Mouse (Mus musculus): ENCODE data around the gene Gm47969. TPM values are rescaled to one million over a fixed set of nuclear protein-coding genes. Genes with fewer than 3 reads are reported as not detected.

Gene Gm47969
- polyA plus RNA-seq, 1 experiment, result not detected

DNA sequence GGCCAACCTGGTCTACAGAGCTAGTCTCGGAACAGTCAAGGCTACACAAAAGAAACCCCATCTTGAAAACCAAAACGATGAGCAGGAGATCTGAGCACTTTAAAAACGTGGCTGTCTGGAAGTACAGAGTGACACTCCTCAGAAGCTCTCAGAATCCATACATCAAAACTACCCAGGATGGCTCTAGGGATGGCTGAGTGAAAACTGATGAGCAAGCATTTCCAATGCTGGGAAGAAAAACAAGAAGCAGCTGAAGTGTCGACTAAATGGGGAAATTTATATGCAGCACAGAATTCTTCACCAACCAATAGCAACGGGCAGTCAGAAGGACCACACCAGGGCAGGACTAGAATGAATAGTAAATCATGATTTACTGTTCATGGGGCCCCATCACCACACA is 10.2 kb upstream of the Gm47969 start:
- TF ChIP-seq FLI1 (IDR thresholded peaks at IDR 0.05; ENCODE audit: low read length), result no peak
- TF ChIP-seq GATA1 (IDR thresholded peaks at IDR 0.05; ENCODE audit: borderline replicate concordance, low read length), result no peak

GRCm38 (mm10) chr1:83036892-83037667 is 7.7 kb upstream of the Gm47969 start:
- peaks cover 6% of the 10 kb centered on the region; the same call in 1 of the 2 replicates for H3K4me1 ChIP-seq
- H3K36me3 ChIP-seq (replicated peaks; ENCODE audit: low read length), result no peaks in the 10 kb centered on the region
- H3K9me3 ChIP-seq, result no peaks in the 10 kb centered on the region
- no peak overlapping the region for H3K4me3 ChIP-seq (replicated peaks)
- H3K27me3 ChIP-seq (replicated peaks), result peaks cover 12% of the 10 kb centered on the region
- TF ChIP-seq GATA1 (IDR thresholded peaks at IDR 0.05; ENCODE audit: borderline replicate concordance, low read length) (no peak), FLI1 (IDR thresholded peaks at IDR 0.05; ENCODE audit: low read length) (no peak)

More for the DNA sequence above, 10.2 kb upstream of the Gm47969 start:
- Histone ChIP-seq H3K4me1 (peaks cover 6% of the 10 kb centered on the region; the same call in 1 of the 2 replicates), H3K36me3 (replicated peaks; ENCODE audit: low read length) (no peaks in the 10 kb centered on the region), H3K4me3 (replicated peaks) (no peak overlapping the region), H3K27me3 (replicated peaks) (peaks cover 12% of the 10 kb centered on the region), H3K9me3 (no peaks in the 10 kb centered on the region)

- peaks cover 6% of the 10 kb centered on the region; the same call in 1 of the 2 replicates for H3K4me1 ChIP-seq
- TF ChIP-seq GATA1 (IDR thresholded peaks at IDR 0.05; ENCODE audit: borderline replicate concordance, low read length) (no peak), FLI1 (IDR thresholded peaks at IDR 0.05; ENCODE audit: low read length) (no peak)
- peak within 1 kb of the TSS; percentile 80 for H3K4me3 ChIP-seq (replicated peaks)
- peaks cover 12% of the 10 kb centered on the region for H3K27me3 ChIP-seq (replicated peaks)
- H3K36me3 ChIP-seq (replicated peaks; ENCODE audit: low read length), result no peaks in the 10 kb centered on the region
- no peaks in the 10 kb centered on the region for H3K9me3 ChIP-seq
Observed at GRCm38 (mm10) chr1:83038109-83038672, 6.5 kb upstream of the Gm47969 start, which contains the start of gene Slc19a3. Gene Slc19a3, minus strand, starts transcription at chr1:83038448.

DNA sequence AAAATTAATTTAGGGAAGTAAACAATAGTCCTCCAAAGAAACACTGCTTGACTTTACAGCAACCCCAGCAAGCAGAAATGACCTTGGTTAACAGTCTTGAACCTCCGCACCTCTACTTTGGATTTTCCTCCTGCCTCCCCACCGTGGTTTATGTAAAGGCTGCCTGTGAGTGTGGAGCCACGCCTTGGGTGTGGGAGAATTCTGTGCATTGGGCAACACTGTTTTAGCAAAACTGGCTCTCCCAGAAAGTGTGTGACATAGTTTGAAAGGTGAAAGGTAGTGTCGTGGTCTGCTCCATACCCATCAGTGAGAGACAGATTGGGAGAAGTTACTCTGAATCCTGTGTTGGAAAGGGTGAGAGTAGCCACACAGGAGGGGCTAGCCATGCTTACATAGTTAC is 5.7 kb upstream of the Gm47969 start:
- Histone ChIP-seq H3K9me3 (no peaks in the 10 kb centered on the region), H3K4me1 (peaks cover 6% of the 10 kb centered on the region; the same call in 1 of the 2 replicates), H3K36me3 (replicated peaks; ENCODE audit: low read length) (no peaks in the 10 kb centered on the region), H3K4me3 (replicated peaks) (no peak overlapping the region), H3K27me3 (replicated peaks) (peaks cover 12% of the 10 kb centered on the region)
- no peak for TF ChIP-seq FLI1 (IDR thresholded peaks at IDR 0.05; ENCODE audit: low read length)
- TF ChIP-seq GATA1 (IDR thresholded peaks at IDR 0.05; ENCODE audit: borderline replicate concordance, low read length), result no peak

GRCm38 (mm10) chr1:83042380-83042779 is 2.4 kb upstream of the Gm47969 start, which contains the start of gene Krtap28-10:
Gene Krtap28-10, minus strand, starts transcription at chr1:83042480.
- no peaks in the 10 kb centered on the region for H3K9me3 ChIP-seq
- H3K4me1 ChIP-seq, result peaks cover 6% of the 10 kb centered on the region; the same call in 1 of the 2 replicates
- no peak within 1 kb of the TSS for H3K4me3 ChIP-seq (replicated peaks)
- no peak for TF ChIP-seq FLI1 (IDR thresholded peaks at IDR 0.05; ENCODE audit: low read length)
- TF ChIP-seq GATA1 (IDR thresholded peaks at IDR 0.05; ENCODE audit: borderline replicate concordance, low read length), result no peak
- no peaks in the 10 kb centered on the region for H3K36me3 ChIP-seq (replicated peaks; ENCODE audit: low read length)
- H3K27me3 ChIP-seq (replicated peaks), result peaks cover 12% of the 10 kb centered on the region

DNA sequence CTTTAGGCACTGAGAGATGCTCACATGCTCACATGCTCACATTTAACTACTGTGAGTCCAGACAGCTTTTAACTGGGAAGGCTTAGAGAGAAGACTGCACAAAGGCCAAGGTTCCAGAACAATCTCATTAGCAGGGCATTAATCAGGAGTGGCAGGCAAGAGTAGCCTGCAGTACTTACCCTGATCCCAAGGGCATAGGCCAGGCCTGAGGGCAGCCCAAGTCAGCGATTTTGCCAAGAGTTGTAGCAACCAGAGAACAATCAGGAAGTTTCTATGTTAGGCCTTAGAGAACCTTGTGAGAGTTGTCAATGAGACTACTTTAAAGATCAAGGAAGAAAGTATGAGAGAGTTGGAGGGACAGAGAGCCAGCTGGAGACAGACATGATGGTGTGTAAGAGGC is 13.7 kb downstream of the Gm47969 start:
- no peak overlapping the region for H3K4me3 ChIP-seq (replicated peaks)
- no peaks in the 10 kb centered on the region for H3K27me3 ChIP-seq (replicated peaks)
- no peaks in the 10 kb centered on the region for H3K36me3 ChIP-seq (replicated peaks; ENCODE audit: low read length)
- no peaks in the 10 kb centered on the region; the same call in 1 of the 2 replicates for H3K4me1 ChIP-seq
- TF ChIP-seq GATA1 (IDR thresholded peaks at IDR 0.05; ENCODE audit: borderline replicate concordance, low read length) (no peak), FLI1 (IDR thresholded peaks at IDR 0.05; ENCODE audit: low read length) (no peak)
- H3K9me3 ChIP-seq, result peaks cover 9% of the 10 kb centered on the region; the same call in 1 of the 2 replicates

DNA sequence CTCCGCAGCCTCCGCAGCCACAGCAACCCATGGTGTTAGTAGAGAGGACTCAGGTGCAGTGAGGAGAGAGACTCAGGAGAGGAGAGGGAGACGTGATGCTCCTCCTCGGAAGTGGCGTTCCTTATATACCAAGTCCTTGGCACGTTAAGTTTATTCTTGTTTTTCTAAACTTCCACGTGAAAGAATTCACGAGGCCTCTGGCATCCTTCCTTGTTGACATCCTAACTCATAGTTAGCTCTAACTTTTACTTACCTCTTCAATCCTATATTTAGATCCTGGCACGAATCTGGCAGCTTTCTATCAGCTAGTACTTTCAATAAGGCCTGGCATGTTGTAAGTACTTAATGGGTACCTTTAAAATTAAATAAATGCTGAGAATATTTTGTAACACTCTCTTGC is 14.5 kb downstream of the Gm47969 start, which contains the start of gene A030005K14Rik:
Gene A030005K14Rik (minus strand): TSS at position 101 of the 400 bp plus-strand sequence.
- Histone ChIP-seq H3K27me3 (replicated peaks) (no peaks in the 10 kb centered on the region), H3K4me1 (no peaks in the 10 kb centered on the region; the same call in 1 of the 2 replicates), H3K9me3 (peaks cover 9% of the 10 kb centered on the region; the same call in 1 of the 2 replicates), H3K36me3 (replicated peaks; ENCODE audit: low read length) (no peaks in the 10 kb centered on the region), H3K4me3 (replicated peaks) (peak within 1 kb of the TSS; percentile 77)
- TF ChIP-seq GATA1 (IDR thresholded peaks at IDR 0.05; ENCODE audit: borderline replicate concordance, low read length) (no peak), FLI1 (IDR thresholded peaks at IDR 0.05; ENCODE audit: low read length) (no peak)

- H3K4me1 ChIP-seq, result no peaks in the 10 kb centered on the region; the same call in 1 of the 2 replicates
- peaks cover 9% of the 10 kb centered on the region; the same call in 1 of the 2 replicates for H3K9me3 ChIP-seq
- no peaks in the 10 kb centered on the region for H3K27me3 ChIP-seq (replicated peaks)
- peak within 1 kb of the TSS; percentile 77 for H3K4me3 ChIP-seq (replicated peaks)
- TF ChIP-seq FLI1 (IDR thresholded peaks at IDR 0.05; ENCODE audit: low read length) (no peak), GATA1 (IDR thresholded peaks at IDR 0.05; ENCODE audit: borderline replicate concordance, low read length) (no peak)
- no peaks in the 10 kb centered on the region for H3K36me3 ChIP-seq (replicated peaks; ENCODE audit: low read length)
Observed at GRCm38 (mm10) chr1:83060643-83061042, 15.9 kb downstream of the Gm47969 start, which contains the start of gene Krtap28-13. Gene Krtap28-13, plus strand, starts transcription at chr1:83060930.

- no peaks in the 10 kb centered on the region; the same call in 1 of the 2 replicates for H3K4me1 ChIP-seq
- H3K4me3 ChIP-seq (replicated peaks), result no peak overlapping the region
- H3K36me3 ChIP-seq (replicated peaks; ENCODE audit: low read length), result no peaks in the 10 kb centered on the region
- no peak for TF ChIP-seq FLI1 (IDR thresholded peaks at IDR 0.05; ENCODE audit: low read length)
- TF ChIP-seq GATA1 (IDR thresholded peaks at IDR 0.05; ENCODE audit: borderline replicate concordance, low read length), result no peak
- H3K9me3 ChIP-seq, result peaks cover 4% of the 10 kb centered on the region; the same call in 1 of the 2 replicates
- H3K27me3 ChIP-seq (replicated peaks), result no peaks in the 10 kb centered on the region
Observed at GRCm38 (mm10) chr1:83064851-83065250, 20.1 kb downstream of the Gm47969 start.

Data from megakaryocyte, embryonic 14.5 days (primary cell).